Mouse (Mus musculus): ENCODE results near the gene Rilpl1. TPM values are rescaled to one million over a fixed set of nuclear protein-coding genes. Genes with fewer than 3 reads are reported as not detected.
A peak's percentile ranks its signal among the peaks of the same experiment; 100 is the strongest.

Rilpl1 gene
- polyA plus RNA-seq, 1 experiment = not detected

DNA sequence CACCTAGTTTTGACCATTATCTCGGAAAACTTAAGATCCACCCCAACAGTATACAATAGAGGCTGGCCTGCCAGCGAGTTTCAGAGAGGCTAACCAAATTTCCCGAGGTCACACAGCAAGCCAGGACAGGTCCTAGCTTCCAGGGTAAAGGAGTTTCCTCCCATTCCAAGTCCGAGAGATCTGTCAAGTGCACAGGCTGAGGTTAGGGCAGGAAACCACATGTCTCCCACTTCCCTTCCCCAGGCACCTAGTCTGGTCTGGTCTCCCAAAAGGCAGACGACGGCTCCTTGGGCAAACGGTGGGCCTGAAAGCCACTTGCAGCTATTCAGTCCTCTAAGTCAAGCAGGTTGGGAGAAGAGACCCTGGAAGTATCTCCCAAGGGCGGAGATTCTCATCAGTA is 1.5 kb downstream of the Rilpl1 start:
- peaks cover 38% of the 10 kb centered on the region for H3K4me1 ChIP-seq (ENCODE audit: control insufficient read depth, insufficient read depth, low read length)
- H3K4me3 ChIP-seq (ENCODE audit: insufficient read depth, low read depth, low read length) = peak overlapping the region; percentile 58
- TF ChIP-seq POLR2A (IDR thresholded peaks at IDR 0.05; ENCODE audit: insufficient read depth, low read depth, low read length) = no peak
- no peak for TF ChIP-seq CTCF (IDR thresholded peaks at IDR 0.05; ENCODE audit: insufficient read depth, low read depth, low read length)
- 52% methylated on average over 8 of the region's 8 CpGs for WGBS
- H3K27ac ChIP-seq (ENCODE audit: insufficient read depth, low read depth, low read length) = no peak overlapping the region

DNA sequence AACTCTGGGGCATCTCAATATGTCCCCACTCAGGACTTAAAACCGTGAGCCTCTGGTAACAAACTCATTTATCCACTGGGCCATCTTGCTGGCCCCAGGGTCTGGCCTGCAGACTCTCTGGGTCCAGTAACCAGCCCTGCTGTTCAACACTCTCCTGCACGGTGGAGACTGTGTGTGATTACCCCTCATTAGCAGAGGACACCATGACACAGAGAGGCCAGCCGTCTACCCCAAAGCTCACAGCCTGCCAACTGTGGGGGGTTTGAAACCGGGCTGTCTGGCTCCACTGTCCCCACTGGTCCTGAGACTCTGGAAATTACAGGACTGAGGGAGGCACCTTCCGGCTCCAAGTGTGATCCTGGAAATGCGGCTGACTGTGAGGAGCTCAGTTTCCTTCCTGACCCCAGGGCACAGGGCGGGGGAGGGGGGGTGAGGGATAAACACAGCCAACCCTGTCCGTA is 2.0 kb downstream of the Rilpl1 start:
- peak overlapping the region; percentile 58 for H3K4me3 ChIP-seq (ENCODE audit: insufficient read depth, low read depth, low read length)
- H3K27ac ChIP-seq (ENCODE audit: insufficient read depth, low read depth, low read length) = 0 out of 2 replicates have a peak overlapping the region, but pooled peaks have one; percentile 7
- 34% methylated on average over 8 of the region's 8 CpGs for WGBS
- no peak for TF ChIP-seq POLR2A (IDR thresholded peaks at IDR 0.05; ENCODE audit: insufficient read depth, low read depth, low read length)
- TF ChIP-seq CTCF (IDR thresholded peaks at IDR 0.05; ENCODE audit: insufficient read depth, low read depth, low read length) = no peak
- H3K4me1 ChIP-seq (ENCODE audit: control insufficient read depth, insufficient read depth, low read length) = peaks cover 40% of the 10 kb centered on the region

DNA sequence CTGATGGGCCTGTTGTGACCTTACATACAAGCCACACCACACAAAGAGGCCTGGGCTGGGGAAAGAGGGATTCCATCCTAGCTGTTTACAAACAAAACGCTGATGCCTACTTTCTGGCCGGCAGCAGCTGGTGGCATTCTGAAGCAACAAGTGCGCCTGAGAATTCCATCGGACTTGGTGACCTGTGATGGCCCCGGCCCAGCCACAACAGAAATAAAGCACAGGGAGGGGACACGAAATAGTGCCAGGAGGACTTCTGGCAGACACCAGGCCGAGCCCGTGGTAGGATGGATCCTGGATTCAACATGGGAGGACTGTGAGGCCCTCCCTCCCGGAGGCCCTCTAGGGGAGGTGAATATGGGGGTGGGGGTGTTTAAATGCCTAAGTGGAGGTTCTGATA is 2.4 kb downstream of the Rilpl1 start:
- H3K27ac ChIP-seq (ENCODE audit: insufficient read depth, low read depth, low read length) = peak overlapping the region; percentile 6; the same call in 1 of the 2 replicates
- peaks cover 40% of the 10 kb centered on the region for H3K4me1 ChIP-seq (ENCODE audit: control insufficient read depth, insufficient read depth, low read length)
- WGBS = 18% methylated on average over 9 of the region's 9 CpGs
- H3K4me3 ChIP-seq (ENCODE audit: insufficient read depth, low read depth, low read length) = peak overlapping the region; percentile 58
- no peak for TF ChIP-seq CTCF (IDR thresholded peaks at IDR 0.05; ENCODE audit: insufficient read depth, low read depth, low read length)
- no peak for TF ChIP-seq POLR2A (IDR thresholded peaks at IDR 0.05; ENCODE audit: insufficient read depth, low read depth, low read length)

- no peak overlapping the region; the same call in 1 of the 2 replicates for H3K27ac ChIP-seq (ENCODE audit: insufficient read depth, low read depth, low read length)
- peaks cover 40% of the 10 kb centered on the region for H3K4me1 ChIP-seq (ENCODE audit: control insufficient read depth, insufficient read depth, low read length)
- H3K4me3 ChIP-seq (ENCODE audit: insufficient read depth, low read depth, low read length) = peak overlapping the region; percentile 58
- 58% methylated on average over 4 of the region's 4 CpGs for WGBS
- TF ChIP-seq CTCF (IDR thresholded peaks at IDR 0.05; ENCODE audit: insufficient read depth, low read depth, low read length) = no peak
- no peak for TF ChIP-seq POLR2A (IDR thresholded peaks at IDR 0.05; ENCODE audit: insufficient read depth, low read depth, low read length)
Observed at GRCm38 (mm10) chr5:124528351-124528750, 2.8 kb downstream of the Rilpl1 start.

GRCm38 (mm10) chr5:124524943-124525342 is 6.2 kb downstream of the Rilpl1 start:
- Histone ChIP-seq H3K4me3 (ENCODE audit: insufficient read depth, low read depth, low read length) (no peak overlapping the region), H3K27ac (ENCODE audit: insufficient read depth, low read depth, low read length) (no peak overlapping the region), H3K4me1 (ENCODE audit: control insufficient read depth, insufficient read depth, low read length) (peaks cover 40% of the 10 kb centered on the region)
- 91% methylated on average over 5 of the region's 5 CpGs for WGBS
- no peak for TF ChIP-seq CTCF (IDR thresholded peaks at IDR 0.05; ENCODE audit: insufficient read depth, low read depth, low read length)
- TF ChIP-seq POLR2A (IDR thresholded peaks at IDR 0.05; ENCODE audit: insufficient read depth, low read depth, low read length) = no peak

DNA sequence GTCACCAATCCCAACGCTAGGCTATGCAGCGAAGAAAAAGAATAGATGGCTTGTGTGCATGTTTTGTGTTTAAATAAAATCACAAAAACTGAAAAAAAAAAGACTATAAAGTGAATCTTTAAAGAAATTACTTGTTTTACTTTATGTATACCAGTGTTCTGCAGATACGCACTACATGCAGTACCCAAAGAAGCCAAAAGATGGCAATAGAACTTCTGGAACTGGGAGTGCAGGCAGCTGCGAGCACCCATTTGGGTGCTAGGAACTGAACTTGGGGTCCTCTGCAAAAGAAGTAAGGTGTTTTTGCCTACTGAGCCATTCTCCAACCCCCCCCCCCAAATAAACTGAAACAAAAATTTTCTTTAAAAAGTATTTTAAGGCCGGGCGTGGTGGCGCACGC is 8.2 kb downstream of the Rilpl1 start:
- Histone ChIP-seq H3K4me1 (ENCODE audit: control insufficient read depth, insufficient read depth, low read length) (peaks cover 29% of the 10 kb centered on the region), H3K4me3 (ENCODE audit: insufficient read depth, low read depth, low read length) (no peak overlapping the region), H3K27ac (ENCODE audit: insufficient read depth, low read depth, low read length) (no peak overlapping the region)
- 94% methylated on average over 8 of the region's 8 CpGs for WGBS
- TF ChIP-seq POLR2A (IDR thresholded peaks at IDR 0.05; ENCODE audit: insufficient read depth, low read depth, low read length) (no peak), CTCF (IDR thresholded peaks at IDR 0.05; ENCODE audit: insufficient read depth, low read depth, low read length) (no peak)

GRCm38 (mm10) chr5:124521588-124521987 is 9.6 kb downstream of the Rilpl1 start:
- 93% methylated on average over 4 of the region's 4 CpGs for WGBS
- TF ChIP-seq CTCF (IDR thresholded peaks at IDR 0.05; ENCODE audit: insufficient read depth, low read depth, low read length) (no peak), POLR2A (IDR thresholded peaks at IDR 0.05; ENCODE audit: insufficient read depth, low read depth, low read length) (no peak)
- Histone ChIP-seq H3K27ac (ENCODE audit: insufficient read depth, low read depth, low read length) (no peak overlapping the region), H3K4me3 (ENCODE audit: insufficient read depth, low read depth, low read length) (no peak overlapping the region), H3K4me1 (ENCODE audit: control insufficient read depth, insufficient read depth, low read length) (peaks cover 28% of the 10 kb centered on the region)

DNA sequence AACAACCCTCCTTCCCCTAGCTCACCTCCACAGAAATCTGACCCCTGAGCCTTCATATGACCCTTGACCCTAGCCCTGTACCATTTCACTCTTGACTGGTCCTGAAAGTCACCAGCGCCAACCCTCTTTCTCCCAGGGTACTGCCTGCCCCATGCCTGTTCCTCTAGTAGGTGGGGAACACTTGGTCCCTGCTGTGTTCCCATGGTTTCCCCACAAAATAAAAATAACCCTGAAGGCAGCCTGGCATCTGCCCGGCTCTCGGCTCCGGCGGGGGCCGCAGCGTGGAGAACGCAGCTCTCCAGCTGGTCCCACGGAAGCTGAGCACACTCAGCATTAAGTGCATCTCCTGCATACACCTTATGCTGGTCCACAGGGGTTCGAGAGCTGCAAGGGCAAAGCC is 12.5 kb downstream of the Rilpl1 start:
- TF ChIP-seq POLR2A (IDR thresholded peaks at IDR 0.05; ENCODE audit: insufficient read depth, low read depth, low read length) = no peak
- TF ChIP-seq CTCF (IDR thresholded peaks at IDR 0.05; ENCODE audit: insufficient read depth, low read depth, low read length) = no peak
- peak overlapping the region; percentile 58 for H3K27ac ChIP-seq (ENCODE audit: insufficient read depth, low read depth, low read length)
- WGBS = 38% methylated on average over 10 of the region's 10 CpGs

DNA sequence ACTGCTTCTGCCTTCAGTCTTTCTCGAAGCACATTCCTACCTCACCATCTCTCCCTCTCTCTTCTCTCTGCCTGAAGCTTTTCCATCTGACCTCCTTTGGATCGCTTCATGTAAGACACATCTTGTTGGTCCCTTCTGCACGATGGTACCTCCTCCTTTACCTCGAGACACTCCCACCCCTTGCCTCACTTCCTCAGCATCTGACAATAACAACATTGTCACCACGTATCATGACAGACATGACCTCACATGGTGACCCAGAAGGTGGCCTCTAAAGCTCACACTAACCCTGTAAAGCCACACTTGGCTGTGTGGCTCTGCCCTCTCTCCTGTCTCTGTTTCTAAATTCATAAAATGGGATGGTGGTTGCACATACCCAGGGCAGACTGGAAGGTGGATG is 15.4 kb downstream of the Rilpl1 start:
- H3K4me3 ChIP-seq (ENCODE audit: insufficient read depth, low read depth, low read length) = no peak overlapping the region
- peaks cover 8% of the 10 kb centered on the region; the same call in 1 of the 2 replicates for H3K4me1 ChIP-seq (ENCODE audit: control insufficient read depth, insufficient read depth, low read length)
- TF ChIP-seq POLR2A (IDR thresholded peaks at IDR 0.05; ENCODE audit: insufficient read depth, low read depth, low read length) = no peak
- WGBS = 75% methylated on average over 5 of the region's 5 CpGs
- no peak overlapping the region for H3K27ac ChIP-seq (ENCODE audit: insufficient read depth, low read depth, low read length)

More for the DNA sequence above, 12.5 kb downstream of the Rilpl1 start:
- peaks cover 14% of the 10 kb centered on the region; the same call in 1 of the 2 replicates for H3K4me1 ChIP-seq (ENCODE audit: control insufficient read depth, insufficient read depth, low read length)
- H3K4me3 ChIP-seq (ENCODE audit: insufficient read depth, low read depth, low read length) = no peak overlapping the region

Measured in olfactory bulb, adult 2 months (tissue).